Mouse (Mus musculus) lung, postnatal 14 days (tissue): ENCODE measurements at regions not wholly inside any gene's neighbourhood (a gene's known extent, or its start where the extent isn't known, plus 50 kb on each side); places are given as distances from the start of the nearest gene placed in this dataset.
A peak's percentile ranks its signal among the peaks of the same experiment; 100 is the strongest.

Source experiments
- DNase-seq: peaks from one replicate; pipeline ENCODE4 v3.0.0; 2021

- peak; percentile 9 for DNase-seq
Measured at GRCm38 (mm10) chr5:131377136-131377535, 68.8 kb upstream of the Galnt17 start.

- no peak for DNase-seq
Measured at GRCm38 (mm10) chr5:131371341-131372134, 63.2 kb upstream of the Galnt17 start.

- no peak for DNase-seq
Measured at GRCm38 (mm10) chr5:131367461-131367860, 59.2 kb upstream of the Galnt17 start.

- no peak for DNase-seq
Measured at GRCm38 (mm10) chr5:131359831-131360230, 51.5 kb upstream of the Galnt17 start.
